Mouse (Mus musculus): Measurements from ENCODE around the gene Gm5108. TPM values are rescaled to one million over a fixed set of nuclear protein-coding genes. Genes with fewer than 3 reads are reported as not detected.

The Gm5108 gene
- not detected for total RNA-seq (2022)

- no peak for DNase-seq (ENCODE audit: low spot score in 2 of 2)
Observed at GRCm38 (mm10) chr5:67941369-67941768, at the start of gene Gm5108. Gene Gm5108 (plus strand): TSS chr5:67941669.

- DNase-seq (ENCODE audit: low spot score in 2 of 2): no peak
Observed at GRCm38 (mm10) chr5:67898921-67899320, 42.5 kb upstream of the Gm5108 start.

DNA sequence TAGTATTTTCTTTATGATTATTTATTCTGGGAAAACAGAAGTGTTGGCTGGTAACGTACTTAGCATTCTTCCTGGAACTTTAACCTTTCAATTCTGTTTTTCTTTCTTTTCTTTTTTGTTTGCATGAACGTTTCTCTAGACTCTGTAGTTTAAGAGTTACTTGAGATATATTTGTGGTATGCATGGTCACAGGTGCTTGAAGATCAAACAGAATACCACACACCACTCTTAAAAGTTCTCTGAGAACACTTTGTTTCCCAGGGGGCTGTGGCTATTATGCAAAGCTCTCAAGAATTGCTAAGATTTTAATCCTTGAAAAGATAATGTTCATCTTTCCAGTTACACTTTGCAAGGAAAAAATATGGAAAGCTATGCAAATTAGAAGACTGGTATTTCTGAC lies 36.9 kb upstream of the Gm5108 start:
- no peak for DNase-seq (ENCODE audit: low spot score in 2 of 2)

GRCm38 (mm10) chr5:67930584-67930983 lies 10.9 kb upstream of the Gm5108 start:
- DNase-seq (ENCODE audit: low spot score in 2 of 2): no peak

DNA sequence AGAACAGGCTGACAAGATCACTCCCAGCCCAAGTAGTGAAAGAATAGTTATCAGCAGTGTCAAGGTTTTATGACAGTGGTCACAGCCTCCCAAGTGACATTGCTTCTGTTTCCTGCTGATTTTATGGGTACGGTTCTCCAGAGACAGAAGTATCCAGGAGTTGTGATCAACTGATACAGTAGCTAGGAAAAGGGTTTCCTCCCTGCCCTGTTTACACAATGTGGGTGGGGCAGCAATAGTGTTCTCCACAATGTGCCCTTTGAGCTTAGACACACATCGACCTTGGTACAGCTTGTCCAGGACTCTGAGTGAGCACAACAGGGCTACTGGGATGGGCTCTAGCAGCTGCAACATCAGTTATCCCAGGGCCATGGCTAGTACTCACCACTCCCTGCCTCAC lies 9.8 kb upstream of the Gm5108 start:
- DNase-seq (ENCODE audit: low spot score in 2 of 2): no peak

DNA sequence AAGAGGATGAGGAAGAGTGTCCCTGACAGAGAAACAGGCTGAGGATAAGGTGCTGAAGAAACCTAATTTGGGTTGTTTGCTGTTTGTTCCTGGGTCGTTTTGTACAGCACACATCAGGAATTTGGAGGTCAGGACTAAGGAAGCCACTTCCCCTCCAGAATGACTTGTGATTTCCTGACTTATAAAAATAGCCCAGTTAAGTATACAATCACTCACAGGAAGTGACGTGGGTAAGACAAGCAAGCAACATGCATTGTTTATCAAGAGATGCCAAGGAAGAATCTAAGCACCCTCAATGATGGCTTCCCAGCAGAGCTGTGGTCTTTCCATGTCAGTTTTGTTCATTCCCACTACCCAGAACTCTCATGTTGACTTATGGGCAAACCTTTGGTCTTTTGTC lies 1.7 kb downstream of the Gm5108 start:
- no peak for DNase-seq (ENCODE audit: low spot score in 2 of 2)

- DNase-seq (ENCODE audit: low spot score in 2 of 2): no peak
Observed at GRCm38 (mm10) chr5:67944074-67944785, 2.8 kb downstream of the Gm5108 start.

DNA sequence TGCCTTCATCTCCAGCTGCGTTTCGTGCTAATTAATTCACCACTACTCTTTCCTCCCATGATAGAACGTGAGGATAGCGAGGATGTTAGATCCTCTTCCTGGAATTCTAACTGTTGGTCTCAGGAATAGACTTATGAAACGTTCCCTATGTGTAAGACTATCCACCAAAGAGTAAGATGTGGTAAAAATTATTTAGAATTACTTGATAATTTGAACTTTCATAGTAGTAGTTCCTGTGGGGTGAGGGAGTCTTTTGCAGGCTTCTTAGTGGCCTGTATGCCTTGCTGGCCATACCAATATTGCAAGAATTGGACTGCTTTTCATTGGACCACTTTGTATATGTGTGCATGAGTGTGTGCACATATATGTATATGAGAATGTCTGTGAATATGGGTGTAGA lies 4.9 kb downstream of the Gm5108 start, which contains the start of gene Gm21905:
Gene Gm21905 (minus strand): TSS at position 101 of the 400 bp plus-strand sequence.
- no peak for DNase-seq (ENCODE audit: low spot score in 2 of 2)

DNA sequence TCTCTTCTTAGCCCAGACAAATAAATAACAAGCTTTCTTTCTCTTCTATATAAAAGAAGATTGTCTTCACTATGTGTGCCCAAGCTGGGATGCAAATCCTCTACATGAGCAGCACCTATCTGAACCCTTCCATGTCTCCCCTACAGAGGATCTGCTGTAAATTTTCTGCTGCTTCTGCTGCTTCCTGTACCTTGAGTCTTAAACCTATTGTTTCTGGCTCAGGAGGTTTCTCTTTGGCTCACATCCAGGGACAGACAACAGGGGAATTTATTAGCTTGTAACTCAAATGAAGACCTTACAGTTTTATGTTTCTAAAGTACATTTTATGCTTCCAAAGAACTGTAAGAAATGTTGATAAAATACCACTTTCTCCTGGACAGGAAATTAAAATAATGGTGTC lies 5.5 kb downstream of the Gm5108 start:
- no peak for DNase-seq (ENCODE audit: low spot score in 2 of 2)

DNA sequence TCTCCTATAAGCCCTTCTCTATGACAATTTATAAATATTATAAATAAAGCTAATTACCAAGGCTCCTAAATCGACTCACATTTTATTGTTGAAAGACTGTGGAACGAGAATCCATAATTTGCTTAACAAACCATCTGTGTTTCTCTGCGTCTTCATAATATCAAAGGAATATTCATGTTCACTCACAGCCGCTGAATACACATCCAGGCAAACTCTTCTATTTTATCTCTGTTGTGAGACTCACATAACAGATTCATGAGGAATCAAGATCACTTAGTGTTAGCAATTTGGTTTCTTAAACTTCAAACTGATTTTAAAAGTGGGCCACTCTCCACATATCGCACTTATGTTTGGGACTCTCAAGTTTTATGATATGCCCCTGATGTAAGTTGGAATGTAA lies 6.6 kb downstream of the Gm5108 start:
- no peak for DNase-seq (ENCODE audit: low spot score in 2 of 2)

DNA sequence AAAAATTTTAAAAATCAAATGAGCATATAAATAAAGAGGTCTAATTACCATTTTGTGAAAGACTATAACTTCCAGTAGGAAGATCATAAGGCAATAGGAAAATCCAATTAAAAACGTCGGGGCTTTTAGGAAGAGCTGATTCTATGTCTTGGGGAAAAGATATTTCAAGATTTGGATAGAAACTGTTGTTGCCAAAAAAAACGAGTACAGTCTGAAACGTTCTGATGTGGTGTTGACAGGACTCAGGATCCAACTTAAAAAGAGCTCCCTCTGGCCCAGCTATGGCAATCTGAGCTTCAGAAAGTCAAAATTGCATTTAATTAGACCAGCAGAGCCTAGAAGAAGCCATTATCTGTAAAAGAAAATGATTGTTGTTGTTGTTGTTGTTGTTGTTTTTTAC lies 12.6 kb downstream of the Gm5108 start:
- no peak for DNase-seq (ENCODE audit: low spot score in 2 of 2)

GRCm38 (mm10) chr5:67955486-67955885 lies 14.0 kb downstream of the Gm5108 start:
- DNase-seq (ENCODE audit: low spot score in 2 of 2): no peak

GRCm38 (mm10) chr5:67961708-67962629 lies 20.5 kb downstream of the Gm5108 start:
- DNase-seq (ENCODE audit: low spot score in 2 of 2): peak in 1 of 2 experiments; percentile 17

GRCm38 (mm10) chr5:67969536-67969935 lies 28.1 kb downstream of the Gm5108 start:
- no peak for DNase-seq (ENCODE audit: low spot score in 2 of 2)

GRCm38 (mm10) chr5:67981946-67982526 lies 40.6 kb downstream of the Gm5108 start:
- no peak for DNase-seq (ENCODE audit: low spot score in 2 of 2)

DNA sequence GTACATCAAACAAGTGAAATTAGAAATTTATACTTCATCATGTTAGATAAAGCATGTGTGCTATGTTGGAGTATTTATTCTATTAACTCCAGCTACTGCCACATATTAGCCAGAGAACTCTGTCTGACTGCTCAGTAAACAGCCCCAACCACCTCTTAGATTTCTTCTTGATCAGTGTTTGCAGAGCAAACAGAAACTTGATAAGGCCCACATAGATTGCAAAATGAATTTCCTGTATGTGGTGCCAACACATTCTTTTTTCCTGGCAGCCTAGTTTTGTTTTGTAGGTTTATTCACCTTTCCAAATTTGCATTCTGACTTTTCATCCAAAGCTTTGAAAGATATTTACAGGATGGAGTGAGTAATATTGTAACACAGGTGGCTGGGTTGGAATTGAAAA lies 49.0 kb downstream of the Gm5108 start:
- no peak for DNase-seq (ENCODE audit: low spot score in 2 of 2)

DNA sequence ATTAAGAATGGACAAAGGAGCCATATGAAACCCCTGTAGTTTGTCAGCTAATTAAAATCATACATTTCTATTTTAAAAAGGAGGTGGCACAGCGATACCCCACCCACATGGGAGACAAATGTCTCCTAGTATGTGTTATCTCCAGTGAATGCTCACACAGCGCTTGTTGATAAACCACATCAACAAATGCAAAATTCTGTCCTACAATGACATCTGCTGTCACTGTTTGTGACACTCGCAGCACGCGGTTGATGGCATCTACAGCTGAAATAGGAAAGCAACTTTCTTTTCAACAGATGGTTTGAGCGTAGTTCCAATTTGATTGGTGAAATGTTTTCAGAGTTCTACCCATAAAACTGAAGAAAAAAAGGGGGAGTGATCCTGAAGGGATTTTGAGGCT lies 61.1 kb downstream of the Gm5108 start:
- no peak for DNase-seq (ENCODE audit: low spot score in 2 of 2)

GRCm38 (mm10) chr5:68003904-68004303 lies 62.4 kb downstream of the Gm5108 start:
- no peak for DNase-seq (ENCODE audit: low spot score in 2 of 2)

DNA sequence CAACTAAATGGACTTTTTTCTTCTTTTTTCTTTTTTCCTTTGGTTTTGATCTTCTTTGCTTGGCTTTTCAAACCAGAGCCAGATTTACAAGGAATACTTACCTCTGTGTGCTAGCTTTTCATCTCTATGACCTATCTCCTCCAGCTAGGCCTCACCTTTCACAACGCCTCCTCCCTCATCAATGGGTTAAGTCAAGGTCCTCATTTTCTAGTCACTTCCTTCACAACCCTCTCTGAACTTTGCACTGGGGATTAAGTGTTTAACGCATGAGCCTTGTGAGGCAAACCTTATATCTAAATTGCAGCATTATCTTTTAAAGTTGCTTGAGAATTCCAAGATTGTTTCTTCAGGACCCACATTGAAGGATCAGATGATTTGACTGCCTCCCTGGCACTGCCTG lies 63.0 kb downstream of the Gm5108 start:
- DNase-seq (ENCODE audit: low spot score in 2 of 2): no peak

- no peak for DNase-seq (ENCODE audit: low spot score in 2 of 2)
Observed at GRCm38 (mm10) chr5:68007074-68007473, 65.6 kb downstream of the Gm5108 start.

DNA sequence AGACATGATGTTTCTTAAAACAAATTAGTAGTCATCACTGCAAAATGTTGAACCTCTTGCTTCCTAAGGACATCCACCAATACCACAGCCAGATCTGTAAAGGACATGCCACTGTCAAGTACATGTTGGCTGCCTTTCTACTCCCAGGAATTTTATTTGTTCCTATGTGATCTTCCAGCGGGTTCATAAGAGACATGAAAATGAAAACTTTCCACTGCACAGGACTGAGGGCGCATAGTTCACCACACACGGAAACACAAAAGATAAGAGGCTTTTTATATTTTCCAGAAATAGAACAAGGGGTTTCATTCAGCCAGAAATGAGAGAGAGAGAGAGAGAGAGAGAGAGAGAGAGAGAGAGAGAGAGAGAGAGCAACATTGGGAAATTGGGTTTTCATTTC lies 70.1 kb downstream of the Gm5108 start:
- DNase-seq (ENCODE audit: low spot score in 2 of 2): no peak

GRCm38 (mm10) chr5:68012618-68013017 lies 71.1 kb downstream of the Gm5108 start:
- peak; percentile 55 to 87 for DNase-seq (ENCODE audit: low spot score in 2 of 2)
